Mouse (Mus musculus) olfactory bulb, adult 2 months (tissue): ENCODE data around the gene Tcf7l2.

Experiments used
- CTCF ChIP-seq: fragments of 200-500 bp; IDR thresholded peaks from 2 replicates; pipeline ENCODE4 v1.5.1; 2012; ENCODE audit warnings: low read depth, mild to moderate bottlenecking, low read length, moderate library complexity; ENCODE audit not compliant: insufficient read depth
- POLR2A ChIP-seq: fragments of 200-500 bp; IDR thresholded peaks from 2 replicates; pipeline ENCODE4 v1.6.1; 2012; ENCODE audit warnings: mild to moderate bottlenecking, low read depth, low read length, moderate library complexity; ENCODE audit not compliant: insufficient read depth

GRCm38 (mm10) chr19:55865049-55865448 lies 123.4 kb downstream of the Tcf7l2 start:
- TF ChIP-seq CTCF (no peak), POLR2A (no peak)
